Mouse (Mus musculus): Measurements from ENCODE around the gene Ccnq. TPM values are rescaled to one million over a fixed set of nuclear protein-coding genes. Genes with fewer than 3 reads are reported as not detected.

The Ccnq gene
- total RNA-seq (2022): 10 to 100 TPM; 17.3 to 23.0 (median 21.9) TPM

- peak; percentile 39 to 45 for DNase-seq (ENCODE audit: low spot score in 2 of 2)
These were observed at the start of gene Ccnq for GRCm38 (mm10) chr11:78750885-78751842. Ccnq (minus strand) TSS chr11:78751729.

- no peak for DNase-seq (ENCODE audit: low spot score in 2 of 2)
These were observed 49.6 kb upstream of the Ccnq start for GRCm38 (mm10) chr11:78801094-78801493.

GRCm38 (mm10) chr11:78796072-78796729 lies 44.7 kb upstream of the Ccnq start:
- DNase-seq (ENCODE audit: low spot score in 2 of 2): no peak

- peak in 1 of 2 experiments; percentile 67 for DNase-seq (ENCODE audit: low spot score in 2 of 2)
These were observed 41.6 kb upstream of the Ccnq start for GRCm38 (mm10) chr11:78793116-78793515.

GRCm38 (mm10) chr11:78792465-78792864 lies 40.9 kb upstream of the Ccnq start:
- DNase-seq (ENCODE audit: low spot score in 2 of 2): peak in 1 of 2 experiments; percentile 80

GRCm38 (mm10) chr11:78792055-78792454 lies 40.5 kb upstream of the Ccnq start:
- no peak for DNase-seq (ENCODE audit: low spot score in 2 of 2)

GRCm38 (mm10) chr11:78791582-78791981 lies 40.1 kb upstream of the Ccnq start:
- DNase-seq (ENCODE audit: low spot score in 2 of 2): peak in 1 of 2 experiments; percentile 45

GRCm38 (mm10) chr11:78789370-78790060 lies 38.0 kb upstream of the Ccnq start:
- DNase-seq (ENCODE audit: low spot score in 2 of 2): no peak

- no peak for DNase-seq (ENCODE audit: low spot score in 2 of 2)
These were observed 34.5 kb upstream of the Ccnq start for GRCm38 (mm10) chr11:78786013-78786431.

- DNase-seq (ENCODE audit: low spot score in 2 of 2): no peak
These were observed 31.3 kb upstream of the Ccnq start for GRCm38 (mm10) chr11:78782791-78783347.

GRCm38 (mm10) chr11:78782326-78782725 lies 30.8 kb upstream of the Ccnq start:
- DNase-seq (ENCODE audit: low spot score in 2 of 2): no peak

- DNase-seq (ENCODE audit: low spot score in 2 of 2): no peak
These were observed 29.0 kb upstream of the Ccnq start for GRCm38 (mm10) chr11:78780571-78780970.

GRCm38 (mm10) chr11:78780002-78780401 lies 28.5 kb upstream of the Ccnq start:
- no peak for DNase-seq (ENCODE audit: low spot score in 2 of 2)

- DNase-seq (ENCODE audit: low spot score in 2 of 2): no peak
These were observed 26.5 kb upstream of the Ccnq start for GRCm38 (mm10) chr11:78777851-78778680.

GRCm38 (mm10) chr11:78771751-78772283 lies 20.3 kb upstream of the Ccnq start:
- peak; percentile 59 to 95 for DNase-seq (ENCODE audit: low spot score in 2 of 2)

- no peak for DNase-seq (ENCODE audit: low spot score in 2 of 2)
These were observed 18.9 kb upstream of the Ccnq start for GRCm38 (mm10) chr11:78770436-78770835.

GRCm38 (mm10) chr11:78768778-78769177 lies 17.2 kb upstream of the Ccnq start:
- DNase-seq (ENCODE audit: low spot score in 2 of 2): no peak

GRCm38 (mm10) chr11:78766069-78766830 lies 14.7 kb upstream of the Ccnq start:
- no peak for DNase-seq (ENCODE audit: low spot score in 2 of 2)

- DNase-seq (ENCODE audit: low spot score in 2 of 2): no peak
These were observed 13.3 kb upstream of the Ccnq start for GRCm38 (mm10) chr11:78764820-78765219.
